Mouse (Mus musculus): ENCODE data around the gene Gm7951.
"Not testable (repeated sequence)": the region's sequence is repeated elsewhere in the genome, so short reads cannot be mapped to it uniquely, and the experiment has no call there.

The Gm7951 gene

GRCm38 (mm10) chr14:42117269-42117668 is at the start of gene Gm7951:
TSS of gene Gm7951 (minus strand) at chr14:42117369.
- in situ Hi-C loops (cut with MboI; ENCODE audit: low sequenced_read_pairs) = not testable (repeated sequence)

- in situ Hi-C loops (cut with MboI; ENCODE audit: low sequenced_read_pairs) = not testable (repeated sequence)
These were observed 45.4 kb upstream of the Gm7951 start, which contains the start of gene Gm17027 for GRCm38 (mm10) chr14:42162522-42162921. TSS of gene Gm17027 (minus strand) at chr14:42162622.

GRCm38 (mm10) chr14:42134571-42134970 is 17.4 kb upstream of the Gm7951 start:
- in situ Hi-C loops (cut with MboI; ENCODE audit: low sequenced_read_pairs) = not testable (repeated sequence)

GRCm38 (mm10) chr14:42133806-42134205 is 16.6 kb upstream of the Gm7951 start:
- in situ Hi-C loops (cut with MboI; ENCODE audit: low sequenced_read_pairs) = not testable (repeated sequence)
